ENCODE assay signal across 20 mouse cellular contexts in the genomic region with DNA sequence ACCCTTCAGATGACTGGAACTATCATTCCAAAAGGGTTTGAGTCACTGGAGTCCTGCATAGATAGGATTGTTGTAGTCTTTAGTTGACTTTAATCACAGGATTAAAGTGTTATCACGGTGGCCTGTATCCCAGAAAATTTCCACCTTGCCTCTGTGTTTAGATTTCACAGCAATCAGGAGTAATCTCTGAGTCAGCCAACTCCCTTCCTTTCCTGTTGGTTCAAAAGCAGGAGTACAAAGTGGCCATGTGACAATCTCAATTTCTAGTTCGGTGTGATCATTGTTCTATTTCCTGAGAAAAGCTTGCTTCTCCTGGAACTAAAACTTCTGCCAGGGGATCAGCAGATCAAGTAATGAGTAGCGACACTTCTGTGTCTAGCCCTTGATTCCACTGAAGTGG.
DNase-seq lines count a peak whose midpoint lies in the region; TF ChIP-seq lines count a peak whose summit lies in the region.
"Had no signal": no experiment of that assay in that cellular context is flagged by ENCODE, and none has a peak within 500 bp of the region (broad histone marks: within the 10 kb centered on the region; RNA-seq: fewer than 3 reads in every experiment).

No protein-coding gene starts in this region.

- no peak for TF ChIP-seq EP300 in heart, adult 2 months (IDR thresholded peaks at IDR 0.05; ENCODE audit: insufficient read depth, low read depth, low read length)

- H3K27me3 ChIP-seq in heart, adult 2 months (ENCODE audit: control insufficient read depth, insufficient read depth, low read length), result no peaks in the 10 kb centered on the region
- no peaks in the 10 kb centered on the region for H3K27me3 ChIP-seq in myocyte (ENCODE audit: control insufficient read depth, insufficient read depth, insufficient read length)
- H3K27me3 ChIP-seq: embryonic facial prominence, embryonic 12.5 days; embryonic facial prominence, embryonic 15.5 days; heart, embryonic 13.5 days had no signal

- 30% methylated on average over 3 of the region's 3 CpGs for WGBS in heart, adult 2 months
- WGBS in lung, adult 2 months, result 63% methylated on average over 3 of the region's 3 CpGs

- peak overlapping the region; percentile 21; the same call in 1 of the 2 replicates for H3K27ac ChIP-seq in heart, adult 2 months
- H3K27ac ChIP-seq in layer of hippocampus, adult 2 months, result peak overlapping the region; percentile 51
- H3K27ac ChIP-seq: embryonic facial prominence, embryonic 12.5 days; embryonic facial prominence, embryonic 15.5 days; heart, embryonic 13.5 days; hindbrain, embryonic 14.5 days; hindbrain, postnatal 0 days had no signal

- H3K4me3 ChIP-seq in heart, adult 2 months, result no peak overlapping the region
- H3K4me3 ChIP-seq in layer of hippocampus, adult 2 months, result no peak overlapping the region
- H3K4me3 ChIP-seq in lung, adult 2 months (replicated peaks; ENCODE audit: extremely low read depth, low read depth, low read length), result no peak overlapping the region
- no peak overlapping the region for H3K4me3 ChIP-seq in myocyte
- H3K4me3 ChIP-seq: embryonic facial prominence, embryonic 12.5 days; embryonic facial prominence, embryonic 15.5 days; heart, embryonic 13.5 days had no signal

- no peaks in the 10 kb centered on the region for H3K36me3 ChIP-seq in heart, adult 2 months (ENCODE audit: control insufficient read depth, insufficient read depth, low read length)
- H3K36me3 ChIP-seq in myocyte (ENCODE audit: control insufficient read depth, insufficient read depth), result no peaks in the 10 kb centered on the region
- H3K36me3 ChIP-seq: embryonic facial prominence, embryonic 12.5 days; embryonic facial prominence, embryonic 15.5 days; heart, embryonic 13.5 days had no signal

- H3ac ChIP-seq in myocyte (ENCODE audit: control insufficient read depth, insufficient read length), result no peak overlapping the region

- no peak for TF ChIP-seq CTCF in heart, adult 2 months (IDR thresholded peaks at IDR 0.05)
- TF ChIP-seq CTCF in layer of hippocampus, adult 2 months (conservative IDR thresholded peaks at IDR 0.05), result no peak
- TF ChIP-seq CTCF in lung, adult 2 months (IDR thresholded peaks at IDR 0.05; ENCODE audit: insufficient read depth, low read length), result no peak

- TF ChIP-seq POLR2A in heart, adult 2 months (IDR thresholded peaks at IDR 0.05; ENCODE audit: insufficient read depth, low read depth, low read length), result no peak
- TF ChIP-seq POLR2A in lung, adult 2 months (IDR thresholded peaks at IDR 0.05; ENCODE audit: borderline replicate concordance, extremely low read depth, low read depth, low read length), result no peak
- no peak for TF ChIP-seq POLR2A in myocyte (IDR thresholded peaks at IDR 0.05; ENCODE audit: insufficient read length, low read depth)

- H3K79me2 ChIP-seq in heart, adult 2 months (replicated peaks; ENCODE audit: control insufficient read depth, insufficient read depth, low read length), result no peaks in the 10 kb centered on the region
- no peaks in the 10 kb centered on the region for H3K79me2 ChIP-seq in myocyte (ENCODE audit: control insufficient read depth, insufficient read depth)

- DNase-seq in heart, adult 2 months, result no peak
- no peak for DNase-seq in heart, postnatal 25 days (ENCODE audit: low spot score)
- DNase-seq in layer of hippocampus, adult 2 months (ENCODE audit: low spot score in 2 of 2), result no peak
- no peak for DNase-seq in layer of hippocampus, adult 9-10 months (ENCODE audit: low spot score)
- peak; percentile 14 for DNase-seq in lung, postnatal 36 days
- no peak for DNase-seq in lung, adult 2 months
- DNase-seq in cerebellum, adult 11-12 months, result no peak
- DNase-seq: adrenal gland, adult 8-10 months; adrenal gland, postnatal 25 days; cerebellum, adult 2 months; cerebellum, adult 9-11 months; cerebellum, postnatal 25 days; forebrain, postnatal 0 days; gastrocnemius, postnatal 14 days had no signal

- peaks cover 3% of the 10 kb centered on the region for H3K4me1 ChIP-seq in heart, adult 2 months (ENCODE audit: control insufficient read depth, insufficient read depth, low read length)
- peaks cover 2% of the 10 kb centered on the region for H3K4me1 ChIP-seq in lung, adult 2 months (ENCODE audit: control insufficient read depth, insufficient read depth, low read length)
- H3K4me1 ChIP-seq: embryonic facial prominence, embryonic 12.5 days; embryonic facial prominence, embryonic 15.5 days had no signal

- intact Hi-C loops in heart, adult 2 months (cut with DNase I), result no loop called here
- intact Hi-C loops in heart, postnatal 25 days (cut with DNase I), result no loop called here

- no peak overlapping the region for H3K4me2 ChIP-seq in myocyte (ENCODE audit: low read depth)
- H3K4me2 ChIP-seq: embryonic facial prominence, embryonic 12.5 days; embryonic facial prominence, embryonic 15.5 days; heart, embryonic 13.5 days; hindbrain, embryonic 14.5 days had no signal

- H3K9ac ChIP-seq in heart, adult 2 months (ENCODE audit: low read depth, low read length), result no peak overlapping the region
- H3K9ac ChIP-seq: embryonic facial prominence, embryonic 12.5 days; embryonic facial prominence, embryonic 15.5 days; forebrain, postnatal 0 days; heart, embryonic 13.5 days; hindbrain, embryonic 14.5 days had no signal

TF ChIP-seq in myocyte, 11 proteins besides CTCF, POLR2A, EP300 and RAD21:
- TF ChIP-seq SRF (IDR thresholded peaks at IDR 0.05; ENCODE audit: control insufficient read depth, insufficient read length, low read depth) (no peak), USF1 (IDR thresholded peaks at IDR 0.05; ENCODE audit: low read depth) (peak; percentile 29)
